Mouse (Mus musculus): ENCODE measurements around the gene Rpl3.

DNA sequence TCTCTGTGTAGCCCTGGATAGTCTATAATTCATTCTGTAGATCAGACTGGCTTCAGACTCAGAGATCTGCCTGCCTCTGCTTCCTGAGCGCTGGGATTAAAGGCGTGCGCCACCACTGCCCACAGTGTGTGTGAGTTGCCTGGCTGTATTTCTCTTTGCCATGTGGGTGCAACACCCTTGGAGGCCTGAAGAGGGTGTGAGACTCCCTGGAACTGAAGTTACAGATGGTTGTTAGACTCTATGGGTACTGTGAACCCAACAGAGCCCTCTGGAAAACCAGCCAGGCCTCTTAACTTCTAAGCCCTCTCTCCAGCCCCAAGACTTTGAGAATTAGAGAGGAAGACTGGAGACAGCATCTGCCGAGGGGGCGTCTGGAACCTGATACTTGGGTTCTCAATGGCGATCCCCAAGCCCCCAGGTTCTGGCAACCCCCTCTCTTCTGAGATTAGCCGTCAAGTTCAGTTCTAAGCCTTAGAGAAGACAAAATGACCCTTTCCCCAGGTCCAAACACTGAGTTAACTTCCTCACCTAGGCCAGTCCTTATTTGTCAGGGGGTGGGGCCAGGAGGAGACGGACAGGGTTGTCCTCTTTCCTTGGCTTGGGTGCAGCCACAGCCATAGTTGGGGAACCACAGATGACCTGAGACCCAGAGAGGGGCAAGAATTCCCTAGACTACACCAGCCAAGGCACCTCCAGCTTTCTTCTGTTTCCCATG lies 31.2 kb downstream of the Rpl3 start:
- TF ChIP-seq CTCF (IDR thresholded peaks at IDR 0.05; ENCODE audit: borderline replicate concordance, extremely low read depth, insufficient read depth, insufficient read length): no peak
- no peak for TF ChIP-seq POLR2A (IDR thresholded peaks at IDR 0.05; ENCODE audit: borderline replicate concordance, extremely low read depth, insufficient read depth, insufficient read length, poor library complexity, severe bottlenecking)

All from brain, embryonic 14.5 days (tissue).